Mouse (Mus musculus): ENCODE results near the gene Vmn2r16. TPM values are rescaled to one million over a fixed set of nuclear protein-coding genes. Genes with fewer than 3 reads are reported as not detected.

Gene Vmn2r16
- not detected in 2 replicates for polyA plus RNA-seq (2016; fragmentation: Nextera tagmentation; extraction: Ambion mirVana)

DNA sequence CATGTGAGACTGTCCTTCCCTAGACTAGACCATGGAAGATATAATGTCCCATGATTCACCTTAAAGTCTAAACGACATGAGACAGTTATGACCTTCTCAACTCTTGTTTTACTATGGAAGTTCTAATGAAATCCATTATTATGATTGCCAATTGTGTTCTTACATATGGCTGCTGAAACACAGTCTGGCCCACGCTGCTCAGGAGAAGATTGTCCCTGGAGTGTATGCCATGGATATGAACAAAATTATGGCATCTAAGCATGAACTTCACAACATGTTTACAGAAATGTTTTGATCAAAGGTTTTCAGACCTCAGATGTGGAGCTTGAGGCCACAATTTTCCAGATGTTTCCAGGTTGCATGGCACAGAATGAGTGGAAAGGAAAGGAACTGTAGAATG lies at the start of gene Vmn2r16:
TSS of gene Vmn2r16 (plus strand) at position 301 of the 400 bp plus-strand sequence.
- Histone ChIP-seq H3K27ac (no peak within 1 kb of the TSS), H3K36me3 (no peaks in the 10 kb centered on the region), H3K9me3 (peaks cover 32% of the 10 kb centered on the region), H3K4me1 (replicated peaks) (no peaks in the 10 kb centered on the region), H3K4me3 (no peak within 1 kb of the TSS), H3K27me3 (ENCODE audit: insufficient read depth, poor library complexity, severe bottlenecking) (no peaks in the 10 kb centered on the region)
- no peak for DNase-seq (ENCODE audit: low spot score)
- WGBS, result 68% methylated on average over 2 of the region's 2 CpGs

GRCm38 (mm10) chr5:109294655-109295054 lies 35.3 kb upstream of the Vmn2r16 start:
- peaks cover 26% of the 10 kb centered on the region for H3K9me3 ChIP-seq
- H3K4me3 ChIP-seq, result no peak overlapping the region
- no peaks in the 10 kb centered on the region for H3K36me3 ChIP-seq
- no peaks in the 10 kb centered on the region for H3K4me1 ChIP-seq (replicated peaks)
- WGBS, result 84% methylated on average over 3 of the region's 3 CpGs
- H3K27ac ChIP-seq, result no peak overlapping the region
- no peak for DNase-seq (ENCODE audit: low spot score)
- H3K27me3 ChIP-seq (ENCODE audit: insufficient read depth, poor library complexity, severe bottlenecking), result no peaks in the 10 kb centered on the region

DNA sequence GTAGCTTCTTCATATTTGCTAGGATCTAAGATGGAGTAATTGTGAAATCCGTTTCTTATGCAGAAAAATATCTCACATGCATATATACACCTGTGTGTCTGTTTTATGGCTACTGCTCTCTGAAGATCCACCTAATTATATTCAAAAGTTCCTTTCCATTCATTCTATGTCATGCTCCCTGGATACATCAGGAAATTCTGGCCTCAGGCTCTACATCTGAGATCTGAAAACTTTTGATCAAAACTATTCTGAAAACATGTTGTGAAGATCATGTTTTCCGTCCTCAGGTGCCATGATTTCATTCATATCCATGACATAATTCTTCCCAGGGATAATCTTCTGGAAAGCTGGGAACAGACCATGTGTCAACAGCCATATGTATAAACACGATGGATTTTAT lies 32.4 kb upstream of the Vmn2r16 start, which contains the start of gene Vmn2r15:
TSS of gene Vmn2r15 (minus strand) at position 101 of the 400 bp plus-strand sequence.
- no peaks in the 10 kb centered on the region for H3K4me1 ChIP-seq (replicated peaks)
- no peaks in the 10 kb centered on the region for H3K27me3 ChIP-seq (ENCODE audit: insufficient read depth, poor library complexity, severe bottlenecking)
- H3K9me3 ChIP-seq, result peaks cover 23% of the 10 kb centered on the region
- no peaks in the 10 kb centered on the region for H3K36me3 ChIP-seq
- 66% methylated on average over 3 of the region's 3 CpGs for WGBS
- no peak for DNase-seq (ENCODE audit: low spot score)
- H3K27ac ChIP-seq, result no peak within 1 kb of the TSS
- no peak within 1 kb of the TSS for H3K4me3 ChIP-seq

GRCm38 (mm10) chr5:109419388-109419787 lies 89.4 kb downstream of the Vmn2r16 start, which contains the start of gene Vmn2r17:
TSS of gene Vmn2r17 (plus strand) at chr5:109419688.
- no peak within 1 kb of the TSS for H3K4me3 ChIP-seq
- no peak within 1 kb of the TSS for H3K27ac ChIP-seq
- H3K4me1 ChIP-seq (replicated peaks), result no peaks in the 10 kb centered on the region
- no peak for DNase-seq (ENCODE audit: low spot score)
- no peaks in the 10 kb centered on the region for H3K27me3 ChIP-seq (ENCODE audit: insufficient read depth, poor library complexity, severe bottlenecking)
- WGBS, result 62% methylated on average over 2 of the region's 2 CpGs
- peaks cover 19% of the 10 kb centered on the region for H3K9me3 ChIP-seq
- H3K36me3 ChIP-seq, result no peaks in the 10 kb centered on the region

Other genes with a start within 250 kb of the Vmn2r16 start
- not detected in 2 replicates for gene Vmn2r12, start 232.2 kb upstream of the Vmn2r16 start, polyA plus RNA-seq (2016; fragmentation: Nextera tagmentation; extraction: Ambion mirVana)
- gene Vmn2r13, start 138.0 kb upstream of the Vmn2r16 start, polyA plus RNA-seq (2016; fragmentation: Nextera tagmentation; extraction: Ambion mirVana), result not detected in 2 replicates
- gene Vmn2r14, start 105.5 kb upstream of the Vmn2r16 start, polyA plus RNA-seq (2016; fragmentation: Nextera tagmentation; extraction: Ambion mirVana), result not detected in 2 replicates
- gene Vmn2r15, start 32.5 kb upstream of the Vmn2r16 start, polyA plus RNA-seq (2016; fragmentation: Nextera tagmentation; extraction: Ambion mirVana), result not detected in 2 replicates
- gene Vmn2r17, start 89.5 kb downstream of the Vmn2r16 start, polyA plus RNA-seq (2016; fragmentation: Nextera tagmentation; extraction: Ambion mirVana), result not detected in 2 replicates
- gene Crlf2, start 228.8 kb downstream of the Vmn2r16 start, polyA plus RNA-seq (2016; fragmentation: Nextera tagmentation; extraction: Ambion mirVana), result 4.0 and 6.5 TPM in 2 replicates

Data from hindbrain, embryonic 10.5 days (tissue).